Mouse (Mus musculus): ENCODE measurements at regions not wholly inside any gene's neighbourhood (a gene's known extent, or its start where the extent isn't known, plus 50 kb on each side); places are given as distances from the start of the nearest gene placed in this dataset.
A peak's percentile ranks its signal among the peaks of the same experiment; 100 is the strongest.

DNA sequence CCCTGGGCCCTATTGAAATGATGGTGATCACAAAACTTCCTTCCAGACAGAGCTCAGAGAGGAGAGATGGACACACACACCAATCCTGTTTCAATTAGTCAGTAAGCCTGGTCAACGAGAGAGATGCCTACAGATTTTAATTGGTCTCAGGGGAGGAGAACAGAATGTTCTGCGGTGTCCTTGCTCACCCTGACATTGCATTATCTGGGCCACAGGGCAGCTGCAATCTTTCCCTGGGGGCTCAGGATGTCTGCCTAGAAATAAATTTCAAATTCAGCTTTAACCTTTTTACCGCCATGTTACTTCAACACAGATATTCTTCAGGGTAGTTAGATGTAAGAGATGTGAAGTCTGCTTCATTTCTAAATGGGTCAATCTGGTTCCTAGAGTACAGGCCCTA lies 115.0 kb upstream of the Dusp10 start:
- no peak for DNase-seq

DNA sequence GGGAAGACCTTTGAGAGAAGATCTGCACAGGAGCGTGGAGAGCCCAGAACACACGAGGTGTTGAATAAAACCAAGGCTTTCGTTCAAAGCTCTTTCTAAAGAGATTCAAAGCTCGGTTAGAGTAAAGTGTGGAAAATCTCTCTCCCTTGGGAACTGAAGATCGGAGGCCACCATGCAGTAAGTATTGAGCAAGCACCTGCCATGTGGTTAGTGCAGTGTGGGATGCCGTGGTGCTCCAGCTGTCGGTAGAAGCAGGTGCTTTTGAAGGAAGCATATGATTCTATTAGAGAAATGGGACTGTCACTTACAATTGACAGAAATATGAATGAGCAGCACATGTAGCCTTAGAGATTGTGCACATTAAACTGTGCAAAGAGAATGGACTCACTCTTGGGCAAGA lies 108.5 kb upstream of the Dusp10 start:
- DNase-seq: no peak

GRCm38 (mm10) chr1:183905345-183906142 lies 107.6 kb upstream of the Dusp10 start:
- DNase-seq: peak; percentile 67

GRCm38 (mm10) chr1:183917656-183918055 lies 95.4 kb upstream of the Dusp10 start:
- DNase-seq: no peak

- DNase-seq: no peak
These were observed 91.8 kb upstream of the Dusp10 start for GRCm38 (mm10) chr1:183921262-183921661.

- no peak for DNase-seq
These were observed 84.6 kb upstream of the Dusp10 start for GRCm38 (mm10) chr1:183928539-183928938.

GRCm38 (mm10) chr1:183930363-183930982 lies 82.6 kb upstream of the Dusp10 start:
- no peak for DNase-seq

DNA sequence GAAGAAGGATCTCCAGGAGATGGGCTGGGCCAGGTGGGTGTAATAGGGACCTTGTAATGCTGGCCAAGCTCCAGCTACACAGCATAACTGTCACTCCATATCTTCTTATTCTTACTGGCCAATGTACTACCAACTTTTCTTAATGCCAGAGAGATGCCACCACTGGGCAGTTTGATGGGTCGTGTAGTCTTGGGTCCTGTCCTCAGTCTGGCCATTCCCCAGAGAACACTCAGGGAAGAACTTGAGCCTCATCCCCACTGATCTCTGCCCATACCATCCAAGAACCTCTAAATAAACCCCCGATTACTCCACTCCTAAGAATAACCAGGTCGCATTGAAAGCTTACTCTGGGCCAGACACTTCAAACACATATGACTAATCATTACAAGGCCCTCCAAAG lies 82.0 kb upstream of the Dusp10 start:
- no peak for DNase-seq

DNA sequence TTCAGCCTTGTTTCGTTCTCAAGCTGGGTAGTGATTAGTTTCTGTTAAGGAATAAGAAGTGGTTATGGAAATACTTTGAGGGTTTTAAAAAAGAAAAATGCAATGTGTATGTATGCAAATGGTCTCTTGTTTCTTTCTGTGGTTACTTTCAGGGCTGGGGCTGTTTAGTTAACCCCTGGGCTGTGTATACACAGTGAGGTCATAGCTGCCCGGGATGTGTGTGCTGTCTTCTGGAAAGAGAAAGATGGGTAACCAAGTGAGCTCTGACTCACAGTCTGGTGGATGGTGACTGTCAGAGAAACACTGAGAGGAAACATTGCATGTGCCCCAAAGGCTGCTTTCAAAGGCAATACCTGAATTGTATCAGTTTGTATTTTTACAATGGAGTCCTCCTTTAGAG lies 79.3 kb upstream of the Dusp10 start:
- no peak for DNase-seq

- DNase-seq: no peak
These were observed 75.9 kb upstream of the Dusp10 start for GRCm38 (mm10) chr1:183937166-183937565.

GRCm38 (mm10) chr1:183938361-183938760 lies 74.7 kb upstream of the Dusp10 start:
- no peak for DNase-seq

- DNase-seq: no peak
These were observed 72.4 kb upstream of the Dusp10 start for GRCm38 (mm10) chr1:183940706-183941105.

DNA sequence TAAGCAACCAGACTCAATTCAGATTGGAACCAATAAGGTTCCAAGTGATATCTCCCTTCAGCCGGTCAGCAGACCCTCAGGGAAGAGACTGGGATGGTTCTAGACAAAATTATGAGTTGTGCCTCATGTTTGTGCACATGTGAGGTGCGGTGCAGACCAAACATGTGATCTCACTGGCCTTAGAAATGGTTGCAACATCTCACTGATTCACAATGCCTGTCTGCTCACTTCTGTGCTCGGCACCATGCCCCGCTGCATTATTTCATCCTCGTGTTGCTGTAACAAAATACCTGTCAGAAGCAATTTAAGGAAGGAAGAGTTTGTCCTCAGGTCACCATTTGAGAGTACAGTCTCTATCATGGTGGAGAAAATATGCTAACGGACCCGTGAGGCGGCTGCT lies 66.9 kb upstream of the Dusp10 start:
- no peak for DNase-seq

DNA sequence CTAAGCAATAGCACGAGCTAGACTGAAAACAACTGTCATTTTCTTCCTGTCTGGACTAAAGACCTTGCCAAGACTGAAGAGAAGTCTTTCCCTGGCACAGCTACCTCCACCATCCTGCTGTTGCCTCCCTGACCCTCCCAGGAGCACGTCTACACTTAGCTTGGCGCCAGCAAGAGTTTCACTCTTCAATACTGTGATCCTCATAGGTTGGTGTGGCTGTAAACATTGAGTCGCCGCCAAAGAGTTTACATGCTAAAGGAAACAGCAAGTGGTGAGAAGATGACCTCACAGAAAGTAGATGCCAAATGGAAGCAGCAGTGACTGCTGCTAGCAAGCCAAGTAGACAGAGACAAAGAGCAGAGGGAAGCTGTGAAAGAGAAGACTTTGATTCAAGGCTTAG lies 66.0 kb upstream of the Dusp10 start:
- no peak for DNase-seq

DNA sequence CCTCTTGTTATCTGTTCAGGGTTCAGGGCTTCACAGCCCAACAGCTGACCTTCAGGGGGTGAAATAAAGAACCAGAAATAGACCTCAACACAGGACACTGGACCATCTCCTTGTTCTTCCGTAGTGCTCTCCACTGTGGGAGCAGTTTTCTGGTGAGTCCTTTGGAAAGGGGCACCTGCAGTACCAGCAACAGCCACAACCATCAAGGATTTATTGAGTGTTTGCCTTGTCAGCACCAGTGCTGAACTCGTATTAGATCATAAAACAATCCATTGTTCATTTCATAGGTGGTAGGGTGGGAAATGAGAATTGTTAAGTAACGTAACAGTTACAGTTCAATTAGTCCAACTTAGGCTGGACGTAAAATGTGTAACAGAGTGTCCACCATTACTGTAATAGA lies 63.9 kb upstream of the Dusp10 start:
- DNase-seq: no peak

GRCm38 (mm10) chr1:183954086-183954485 lies 59.0 kb upstream of the Dusp10 start:
- DNase-seq: no peak

DNA sequence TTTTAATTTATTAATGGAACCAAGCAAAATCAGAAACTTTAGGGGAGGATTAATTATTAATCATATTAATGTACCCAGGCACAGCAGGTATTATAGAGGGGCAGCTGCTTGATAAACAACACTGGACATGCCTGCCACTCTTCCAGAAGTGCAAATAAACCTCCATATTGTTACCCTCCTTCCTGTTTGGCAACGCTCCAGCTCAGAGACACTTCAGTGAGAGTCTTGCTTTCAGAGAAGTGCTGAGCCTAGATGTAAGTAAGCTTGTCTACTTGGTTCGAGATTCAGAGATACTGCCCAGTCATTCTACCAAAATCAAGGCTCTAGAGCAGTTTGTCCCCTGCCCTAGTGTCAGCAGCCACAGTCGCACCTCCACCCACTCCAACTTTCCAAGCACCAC lies 56.7 kb upstream of the Dusp10 start:
- no peak for DNase-seq

- DNase-seq: no peak
These were observed 51.7 kb upstream of the Dusp10 start for GRCm38 (mm10) chr1:183961383-183961782.

DNA sequence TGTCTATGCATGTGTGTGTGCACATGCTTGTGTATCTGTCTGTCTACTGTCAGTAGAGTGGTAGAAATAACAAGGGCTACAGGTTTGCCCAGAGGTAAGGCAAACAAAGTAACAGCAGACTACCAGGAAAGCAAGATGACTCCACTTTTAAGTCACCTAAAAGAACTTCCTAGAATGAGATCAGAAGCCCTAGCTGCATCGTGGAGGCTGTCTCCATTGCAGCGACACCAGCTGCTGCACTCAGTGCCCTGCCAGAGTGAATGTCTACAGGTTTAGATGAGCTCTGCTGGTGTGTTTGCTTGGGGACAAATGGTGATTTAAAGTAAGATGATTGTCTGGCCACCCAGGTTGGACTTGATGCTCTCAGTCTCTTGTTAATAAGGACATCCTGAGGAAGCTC lies 50.6 kb upstream of the Dusp10 start:
- no peak for DNase-seq

DNA sequence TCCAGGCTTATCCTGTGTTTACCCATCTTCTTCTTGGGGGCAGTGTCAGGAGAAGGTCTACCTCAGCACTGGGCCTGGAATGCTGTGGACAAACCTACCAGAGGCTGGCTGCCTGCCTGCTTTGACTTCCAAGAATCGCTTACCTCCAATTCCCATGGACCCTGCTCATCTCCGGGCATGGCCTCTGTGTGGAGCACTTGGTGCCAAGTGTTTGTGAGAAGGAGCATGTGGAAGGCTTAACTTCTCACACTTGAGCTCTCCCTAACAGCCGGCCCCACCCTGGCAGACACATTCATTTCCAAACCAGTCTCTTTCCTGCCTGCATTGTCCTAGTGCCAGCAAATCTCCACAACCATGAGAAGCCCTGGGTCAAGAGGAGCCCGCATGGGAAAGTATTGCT lies 49.8 kb upstream of the Dusp10 start:
- no peak for DNase-seq
